Mouse (Mus musculus) urinary bladder, postnatal 14 days (tissue): Measurements from ENCODE around the gene Scfd2.

Source experiments
- DNase-seq: peaks from one replicate; pipeline ENCODE4 v3.0.0; 2021; ENCODE audit warnings: low spot score

Gene Scfd2

GRCm38 (mm10) chr5:74201570-74202357 lies 329.8 kb downstream of the Scfd2 start:
- no peak for DNase-seq

- no peak for DNase-seq
These were observed 331.1 kb downstream of the Scfd2 start for GRCm38 (mm10) chr5:74200481-74200880.

- no peak for DNase-seq
These were observed 331.8 kb downstream of the Scfd2 start for GRCm38 (mm10) chr5:74199793-74200192.

GRCm38 (mm10) chr5:74198446-74198845 lies 333.1 kb downstream of the Scfd2 start:
- DNase-seq = no peak

- DNase-seq = no peak
These were observed 333.8 kb downstream of the Scfd2 start for GRCm38 (mm10) chr5:74197541-74198330.

- DNase-seq = no peak
These were observed 335.3 kb downstream of the Scfd2 start for GRCm38 (mm10) chr5:74196307-74196618.

GRCm38 (mm10) chr5:74195614-74196306 lies 335.8 kb downstream of the Scfd2 start:
- no peak for DNase-seq

- DNase-seq = peak; percentile 95
These were observed 336.5 kb downstream of the Scfd2 start, which contains the start of gene Rasl11b for GRCm38 (mm10) chr5:74194841-74195613. Gene Rasl11b, plus strand, starts transcription at chr5:74195286.

GRCm38 (mm10) chr5:74194027-74194840 lies 337.3 kb downstream of the Scfd2 start:
- DNase-seq = peak; percentile 42

GRCm38 (mm10) chr5:74193626-74194025 lies 337.9 kb downstream of the Scfd2 start:
- peak; percentile 42 for DNase-seq

- no peak for DNase-seq
These were observed 338.6 kb downstream of the Scfd2 start for GRCm38 (mm10) chr5:74193008-74193407.

- DNase-seq = no peak
These were observed 340.6 kb downstream of the Scfd2 start for GRCm38 (mm10) chr5:74190911-74191310.

GRCm38 (mm10) chr5:74190161-74190491 lies 341.4 kb downstream of the Scfd2 start:
- DNase-seq = peak; percentile 47

GRCm38 (mm10) chr5:74189484-74190160 lies 341.9 kb downstream of the Scfd2 start:
- DNase-seq = no peak

- DNase-seq = no peak
These were observed 342.7 kb downstream of the Scfd2 start for GRCm38 (mm10) chr5:74188886-74189285.

GRCm38 (mm10) chr5:74188076-74188475 lies 343.5 kb downstream of the Scfd2 start:
- DNase-seq = no peak

- no peak for DNase-seq
These were observed 347.0 kb downstream of the Scfd2 start for GRCm38 (mm10) chr5:74184607-74185006.

GRCm38 (mm10) chr5:74183118-74183517 lies 348.4 kb downstream of the Scfd2 start:
- no peak for DNase-seq

- no peak for DNase-seq
These were observed 351.3 kb downstream of the Scfd2 start for GRCm38 (mm10) chr5:74180216-74180615.

- DNase-seq = no peak
These were observed 355.9 kb downstream of the Scfd2 start for GRCm38 (mm10) chr5:74175526-74176270.
